Mouse (Mus musculus) lung, postnatal 0 days (tissue): ENCODE results near the gene Efna5.

Source experiments
- CTCF ChIP-seq: IDR thresholded peaks from 2 replicates; pipeline ENCODE4 v1.5.1; 2016; ENCODE audit warnings: antibody characterized with exemption, mild to moderate bottlenecking
- EP300 ChIP-seq: IDR thresholded peaks from 2 replicates; pipeline ENCODE4 v1.6.1; 2016; ENCODE audit warnings: antibody characterized with exemption, mild to moderate bottlenecking, control low read depth

DNA sequence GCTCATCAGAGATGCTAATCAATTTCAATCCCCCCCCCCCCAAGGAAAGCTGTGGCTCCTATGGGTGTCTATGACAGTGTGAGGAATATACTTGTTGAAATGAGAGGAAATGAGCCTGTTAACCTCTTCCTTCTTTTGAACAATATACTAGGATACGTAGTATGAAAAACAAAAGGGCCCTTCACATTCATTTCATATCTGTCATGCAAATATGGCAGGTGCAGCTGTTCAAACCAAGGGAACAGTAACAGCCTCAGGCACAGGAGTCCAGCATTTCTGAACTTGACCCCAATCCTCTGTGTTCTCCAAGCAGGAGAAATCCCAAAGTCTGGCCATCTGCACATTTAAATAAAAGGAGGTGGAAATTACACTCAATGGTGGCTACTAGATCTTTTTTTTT, 200.4 kb downstream of the Efna5 start:
- TF ChIP-seq EP300, result no peak
- TF ChIP-seq CTCF, result no peak
